Mouse (Mus musculus) thymus, postnatal 4 days (tissue): ENCODE measurements around the gene Ppa1.

ENCODE experiments used
- DNase-seq: peaks from one replicate; pipeline ENCODE4 v3.0.0; 2021

Gene Ppa1

DNA sequence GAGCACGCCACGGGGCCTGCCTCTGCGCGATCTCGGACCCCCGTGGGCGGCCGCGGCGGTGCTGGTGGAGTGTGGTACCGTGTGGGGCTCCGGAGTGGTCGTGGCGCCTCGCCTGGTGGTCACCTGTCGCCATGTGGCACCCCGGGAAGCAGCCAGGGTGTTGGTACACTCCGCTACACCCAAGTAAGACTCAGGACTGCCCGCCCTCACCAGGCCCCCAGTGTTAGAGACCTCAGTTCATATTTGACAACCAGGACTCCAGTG, 48.1 kb downstream of the Ppa1 start:
- no peak for DNase-seq

- DNase-seq, result no peak
These were observed 48.7 kb downstream of the Ppa1 start for GRCm38 (mm10) chr10:61697028-61697427.

DNA sequence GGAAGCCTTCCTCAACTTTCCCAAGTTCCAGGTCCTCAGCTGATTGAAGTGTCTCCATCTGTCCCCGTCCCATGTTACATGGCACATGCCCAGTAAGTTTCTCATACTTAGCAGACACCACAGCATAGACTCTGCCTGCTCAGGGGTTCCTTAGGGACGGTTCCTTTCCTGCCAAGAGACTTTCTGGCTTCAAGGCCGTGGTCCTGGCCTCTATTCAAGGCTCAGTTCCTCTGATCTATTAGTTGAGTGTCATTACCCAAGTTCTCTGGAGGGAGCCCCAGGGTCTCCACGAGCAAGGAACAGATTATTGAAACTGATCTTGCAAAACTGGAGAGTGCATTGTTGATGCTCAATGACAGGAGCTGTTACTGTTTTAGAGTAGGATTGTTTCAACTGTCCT, 56.3 kb downstream of the Ppa1 start:
- no peak for DNase-seq

DNA sequence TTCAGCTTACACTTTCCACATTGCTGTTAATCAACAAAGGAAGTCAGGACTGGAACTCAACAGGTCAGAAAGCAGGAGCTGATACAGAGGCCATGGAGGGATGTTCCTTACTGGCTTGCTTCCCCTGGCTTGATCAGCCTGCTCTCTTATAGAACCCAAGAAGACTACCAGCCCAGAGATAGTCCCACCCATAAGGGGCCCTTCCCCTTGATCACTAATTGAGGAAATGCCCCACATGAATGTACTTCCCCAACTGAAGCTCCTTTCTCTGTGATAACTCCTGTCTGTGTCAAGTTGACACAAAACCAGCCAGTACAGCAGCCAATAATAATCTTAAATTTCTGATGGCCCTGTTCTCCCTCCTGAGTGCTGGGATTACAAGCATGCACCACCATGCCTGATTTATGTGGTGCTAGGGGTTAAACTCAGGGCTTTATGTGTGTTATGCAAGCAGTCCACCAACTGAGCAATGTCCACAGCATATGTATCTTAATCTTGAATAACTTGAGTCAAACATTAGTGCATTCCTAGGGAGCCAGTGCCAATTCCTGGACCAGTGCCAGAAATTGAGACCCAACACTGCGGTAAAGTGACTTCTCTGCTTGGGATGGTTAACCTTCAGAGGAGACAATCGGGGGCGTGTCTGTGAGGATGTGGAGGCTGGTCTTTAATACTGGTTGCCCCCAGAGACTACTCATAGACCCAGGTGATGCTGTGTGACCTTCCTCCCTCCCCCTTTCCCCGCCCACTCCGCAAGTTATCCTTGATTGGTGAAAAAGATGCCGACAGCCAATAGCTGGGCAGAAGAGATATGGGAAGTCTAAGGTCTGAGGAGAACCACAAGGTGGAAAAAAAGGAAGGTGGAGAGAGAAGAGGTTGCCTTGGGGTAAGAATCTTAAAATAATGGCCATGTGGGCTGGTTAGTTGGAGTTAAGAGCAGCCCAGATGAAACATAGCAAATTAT, 58.3 kb downstream of the Ppa1 start:
- DNase-seq, result no peak

DNA sequence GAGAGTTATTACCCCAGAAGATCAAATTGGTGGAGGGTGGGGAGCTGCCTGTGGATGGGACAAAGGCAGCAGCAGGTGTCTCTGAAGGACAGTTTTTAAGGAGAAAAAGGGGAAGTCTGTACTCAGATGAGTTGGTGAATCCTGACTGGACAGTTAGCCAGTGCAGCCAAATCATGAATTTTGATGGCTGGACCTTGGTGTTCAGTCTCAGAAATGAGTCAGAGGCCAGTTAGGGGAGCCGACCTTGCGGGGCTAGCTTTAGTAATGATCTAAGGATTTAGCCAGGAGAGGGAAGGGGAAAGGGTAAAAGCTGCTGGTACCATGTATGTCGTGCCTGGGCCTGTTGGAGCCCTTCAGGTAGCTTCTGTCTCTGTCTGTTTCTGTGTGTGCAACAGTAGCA, 65.2 kb downstream of the Ppa1 start:
- DNase-seq, result no peak

DNA sequence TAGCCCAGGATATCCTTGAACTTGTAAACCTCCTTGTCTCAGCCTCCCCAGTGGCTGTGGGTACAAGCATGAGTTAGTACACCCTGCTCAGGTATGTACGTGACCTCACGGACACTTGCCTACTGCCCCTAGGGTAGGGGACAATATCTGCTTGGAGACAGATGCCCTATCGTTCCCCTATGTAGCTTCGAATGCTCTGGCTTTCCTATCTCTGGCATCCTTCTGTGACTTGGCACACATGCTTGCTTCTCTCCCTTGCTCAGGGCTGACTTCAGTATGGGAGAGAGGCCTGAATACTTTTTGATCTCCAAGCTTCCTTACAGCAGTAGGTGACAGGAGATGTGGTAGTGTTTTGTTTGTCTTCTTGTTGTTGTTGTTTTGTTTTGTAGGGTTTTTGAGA, 65.8 kb downstream of the Ppa1 start:
- no peak for DNase-seq

DNA sequence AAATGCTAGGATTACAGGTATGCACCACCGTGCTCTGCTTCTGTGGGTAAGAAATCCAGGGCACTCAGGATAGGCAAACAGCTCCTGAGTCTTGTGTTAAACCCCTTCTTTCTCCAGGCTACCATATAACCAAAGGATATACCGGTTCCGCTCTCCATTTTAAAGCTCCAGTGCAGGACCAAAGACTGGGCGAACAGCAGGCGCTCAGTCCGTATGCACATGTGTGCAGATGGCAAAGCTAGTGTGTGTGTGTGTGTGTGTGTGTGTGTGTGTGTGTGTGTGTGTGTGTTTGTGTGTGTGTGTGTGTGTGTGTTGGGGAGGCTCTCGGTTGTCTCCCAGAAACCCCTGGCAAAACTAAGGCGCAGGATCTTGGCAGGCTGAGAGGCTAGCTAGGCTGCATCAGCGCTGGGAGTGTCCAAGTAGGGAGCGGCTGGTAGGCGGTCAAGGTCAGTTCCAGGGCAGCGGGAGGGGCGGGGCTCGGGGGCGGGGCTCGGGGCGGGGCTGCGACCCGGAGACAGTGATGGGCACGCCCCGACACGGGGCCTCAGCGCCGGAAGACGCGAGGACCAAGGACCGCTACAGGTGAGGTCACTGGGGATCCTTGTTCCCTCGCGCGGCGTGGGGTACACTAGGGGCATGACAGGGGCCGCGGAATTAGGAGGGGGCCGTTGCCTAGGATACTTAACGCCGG, 66.6 kb downstream of the Ppa1 start, which contains the start of gene Aifm2:
TSS of gene Aifm2 (plus strand) at position 493 of the 691 bp plus-strand sequence.
- DNase-seq, result peak; percentile 38

DNA sequence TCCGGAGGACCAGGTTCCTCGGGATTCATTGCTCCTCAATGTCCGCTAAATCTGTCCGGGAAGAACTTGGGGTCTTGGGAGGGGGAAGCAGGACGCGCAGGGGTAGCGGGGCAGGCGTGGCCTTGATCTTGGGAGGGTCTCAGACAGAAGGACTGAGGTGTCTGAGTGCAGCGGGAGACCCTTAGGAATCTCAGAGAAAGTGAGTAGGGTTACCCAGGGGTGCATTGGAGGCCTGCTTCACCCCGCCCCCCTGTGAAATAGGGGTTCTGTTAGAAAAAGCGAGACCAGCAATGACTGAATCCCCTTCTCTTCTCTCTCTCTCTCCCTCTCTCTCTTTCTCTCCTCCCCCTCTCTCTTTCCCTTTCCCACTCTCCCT, 67.1 kb downstream of the Ppa1 start:
- no peak for DNase-seq

GRCm38 (mm10) chr10:61715996-61716864, 67.9 kb downstream of the Ppa1 start:
- DNase-seq, result no peak

DNA sequence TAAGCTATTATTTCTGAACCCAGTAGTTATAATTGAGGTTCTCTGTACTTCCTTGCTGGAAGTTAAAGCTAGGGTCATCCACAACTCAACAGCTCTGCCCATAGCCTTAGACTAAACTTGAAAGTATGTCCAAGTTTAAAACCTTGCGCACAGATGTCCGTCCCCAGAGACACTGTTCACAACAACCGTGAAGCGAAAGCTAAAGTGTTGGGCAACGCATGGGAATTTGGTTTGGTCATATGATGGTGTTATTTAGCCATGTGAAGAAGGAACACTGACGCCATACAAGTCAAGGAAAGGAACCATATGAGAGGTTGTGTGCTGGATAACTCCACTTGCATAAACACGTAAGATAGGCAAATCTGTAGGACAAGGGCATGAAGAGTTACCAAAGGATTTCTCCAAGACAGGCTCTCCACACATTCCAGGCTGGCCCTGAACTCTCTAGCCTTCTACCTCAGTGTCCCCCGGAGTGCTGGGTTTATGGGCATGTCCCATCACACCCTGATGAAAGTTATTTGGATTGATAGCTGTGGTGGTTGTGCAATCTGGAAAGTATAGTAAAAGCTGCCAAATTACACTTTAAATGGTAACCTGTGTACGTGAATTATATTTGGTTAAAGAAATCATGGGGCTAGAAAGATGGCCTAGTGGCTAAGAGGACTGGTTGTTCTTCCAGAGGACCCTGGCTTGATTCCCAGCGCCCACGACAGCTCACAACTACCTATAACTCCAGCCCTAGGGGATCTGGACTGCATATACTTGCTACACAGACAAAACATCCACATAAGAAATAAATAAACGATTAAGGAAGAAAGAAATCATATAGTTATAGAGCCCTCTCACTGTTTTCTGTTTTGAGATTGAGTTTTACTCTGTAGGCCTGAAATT, 69.3 kb downstream of the Ppa1 start:
- no peak for DNase-seq

DNA sequence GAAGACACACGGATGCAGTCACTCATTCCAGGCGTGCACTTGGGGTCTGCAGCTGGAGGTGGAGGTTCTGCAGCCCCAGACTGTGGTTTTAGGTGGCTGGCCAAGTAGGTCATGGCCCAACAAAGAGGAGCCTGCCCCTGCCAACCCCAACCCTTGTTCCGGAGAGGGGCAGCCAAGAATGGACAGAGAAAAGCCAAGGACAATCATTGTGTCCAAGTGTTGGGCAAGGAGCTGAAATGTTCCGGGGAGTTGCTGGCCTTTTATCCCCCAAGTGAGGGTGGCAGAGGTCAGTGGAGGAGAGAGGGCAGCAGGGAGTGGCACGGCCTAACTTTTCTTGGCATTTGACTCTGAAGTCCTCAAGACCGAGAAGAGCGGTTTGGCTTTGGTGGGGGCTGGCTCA, 72.0 kb downstream of the Ppa1 start:
- no peak for DNase-seq

DNA sequence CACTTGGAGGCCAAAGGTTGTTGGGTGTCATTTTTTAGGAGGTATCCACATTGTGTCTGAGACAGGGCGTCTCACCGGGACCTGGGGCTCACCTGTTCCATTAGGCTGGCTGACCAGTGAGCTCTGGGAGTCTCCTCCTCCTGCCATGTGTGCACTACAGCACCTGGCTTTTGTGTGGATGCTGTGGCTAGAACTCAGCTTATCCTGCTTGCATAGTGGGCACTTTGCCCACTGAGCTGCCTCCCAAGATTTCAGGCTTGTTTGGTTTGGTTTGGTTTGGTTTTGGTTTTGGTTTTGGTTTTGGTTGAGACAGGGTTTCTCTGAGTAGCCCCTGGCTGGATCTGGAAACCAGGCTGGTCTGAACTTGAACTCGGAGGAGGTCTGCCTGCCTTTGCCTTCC, 73.9 kb downstream of the Ppa1 start:
- no peak for DNase-seq

GRCm38 (mm10) chr10:61723271-61723670, 74.9 kb downstream of the Ppa1 start:
- no peak for DNase-seq
